ENCODE assay signal across 9 mouse cellular contexts in the genomic region with DNA sequence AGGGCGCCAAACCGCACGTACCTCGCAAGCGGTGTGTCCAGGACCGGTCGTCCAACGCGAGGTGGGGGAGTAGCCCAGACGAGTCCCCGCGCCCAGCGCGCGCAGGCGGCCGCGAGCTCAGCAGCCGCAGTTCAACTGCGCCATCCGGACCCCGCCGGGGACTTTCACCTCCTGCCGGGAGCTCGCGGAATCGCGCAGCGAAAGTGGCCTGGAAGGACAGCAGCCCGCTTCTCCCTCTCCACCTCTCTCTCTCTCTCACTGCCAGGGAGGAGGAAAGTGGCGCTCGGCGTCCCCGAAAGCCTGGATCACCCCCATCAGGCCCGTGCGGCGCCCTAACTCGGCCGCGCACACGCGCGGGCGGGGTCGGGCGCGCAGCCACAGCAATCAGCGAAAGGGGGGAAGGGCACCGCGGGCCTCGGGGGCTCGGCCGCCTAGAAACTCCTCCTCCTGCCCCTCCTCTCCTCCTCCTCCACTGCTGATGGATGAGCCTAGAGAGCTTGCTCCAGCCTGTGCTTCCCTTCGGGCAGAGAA. TPM values are rescaled to one million over a fixed set of nuclear protein-coding genes. Genes with fewer than 3 reads are reported as not detected.
A peak's percentile ranks its signal among the peaks of the same experiment; 100 is the strongest.
DNase-seq lines count a peak whose midpoint lies in the region; ATAC-seq lines count a peak whose summit lies in the region.
"Had no signal": no experiment of that assay in that cellular context is flagged by ENCODE, and none has a peak within 500 bp of the region (broad histone marks: within the 10 kb centered on the region; RNA-seq: fewer than 3 reads in every experiment).

Gene Tgfbr3, minus strand, starts transcription at position 396 of the 531 bp plus-strand sequence.

- H3K4me3 ChIP-seq in embryonic facial prominence, embryonic 10.5 days = peak within 1 kb of the TSS; percentile 89
- peak within 1 kb of the TSS; percentile 90 for H3K4me3 ChIP-seq in limb, embryonic 13.5 days
- H3K4me3 ChIP-seq in midbrain, embryonic 14.5 days (replicated peaks; ENCODE audit: low read depth, low read length) = peak within 1 kb of the TSS; percentile 69

- H3K4me1 ChIP-seq in embryonic facial prominence, embryonic 10.5 days = peaks cover 18% of the 10 kb centered on the region
- peaks cover 31% of the 10 kb centered on the region for H3K4me1 ChIP-seq in limb, embryonic 13.5 days
- H3K4me1 ChIP-seq in midbrain, embryonic 14.5 days (ENCODE audit: control insufficient read depth, insufficient read depth, low read length) = peaks cover 5% of the 10 kb centered on the region; the same call in 1 of the 2 replicates

- no peaks in the 10 kb centered on the region for H3K9me3 ChIP-seq in embryonic facial prominence, embryonic 10.5 days
- H3K9me3 ChIP-seq in limb, embryonic 13.5 days = no peaks in the 10 kb centered on the region
- H3K9me3 ChIP-seq in midbrain, embryonic 14.5 days (ENCODE audit: control insufficient read depth, low read length) = no peaks in the 10 kb centered on the region

- peak within 1 kb of the TSS; percentile 92 for H3K27ac ChIP-seq in embryonic facial prominence, embryonic 10.5 days (replicated peaks)
- H3K27ac ChIP-seq in limb, embryonic 13.5 days = peak within 1 kb of the TSS; percentile 94
- peak within 1 kb of the TSS; percentile 63; the same call in 1 of the 2 replicates for H3K27ac ChIP-seq in midbrain, embryonic 14.5 days (replicated peaks; ENCODE audit: low read depth, low read length)

- H3K9ac ChIP-seq in limb, embryonic 13.5 days = peak within 1 kb of the TSS; percentile 93
- H3K9ac ChIP-seq in midbrain, embryonic 14.5 days (replicated peaks; ENCODE audit: low read length) = peak within 1 kb of the TSS; percentile 72

- peak; percentile 92 for ATAC-seq in limb, embryonic 13.5 days (ENCODE audit: low FRiP score, low read depth)
- peak; percentile 90 for ATAC-seq in midbrain, embryonic 14.5 days (ENCODE audit: low FRiP score, low TSS enrichment)

- WGBS in embryonic facial prominence, embryonic 10.5 days = 1% methylated on average over 54 of the region's 54 CpGs
- WGBS in limb, embryonic 13.5 days = under 1% methylated on average over 44 of the region's 54 CpGs
- WGBS in midbrain, embryonic 14.5 days = under 1% methylated on average over 43 of the region's 54 CpGs

- H3K27me3 ChIP-seq in embryonic facial prominence, embryonic 10.5 days (replicated peaks; ENCODE audit: low read depth, poor library complexity, severe bottlenecking) = peaks cover 45% of the 10 kb centered on the region
- peaks cover 26% of the 10 kb centered on the region for H3K27me3 ChIP-seq in limb, embryonic 13.5 days
- peaks cover 22% of the 10 kb centered on the region for H3K27me3 ChIP-seq in midbrain, embryonic 14.5 days (ENCODE audit: control insufficient read depth, insufficient read depth, low read length)

- H3K4me2 ChIP-seq in limb, embryonic 13.5 days (replicated peaks) = peak within 1 kb of the TSS; percentile 91
- H3K4me2 ChIP-seq in midbrain, embryonic 14.5 days (ENCODE audit: low read length) = peak within 1 kb of the TSS; percentile 100

- DNase-seq in ovary, adult 18-20 months (ENCODE audit: low spot score) = peak; percentile 84
- no peak for DNase-seq in ovary, postnatal 10 days (ENCODE audit: low spot score)
- DNase-seq in embryonic facial prominence, embryonic 10.5 days (ENCODE audit: low spot score) = peak; percentile 90
- DNase-seq in heart, adult 18-20 months = peak; percentile 92 to 93
- peak; percentile 86 for DNase-seq in kidney, adult 18-20 months
- DNase-seq in midbrain, embryonic 14.5 days = peak; percentile 90
- DNase-seq in spleen, postnatal 10 days (ENCODE audit: low spot score in 2 of 2) = peak; percentile 39 to 73

- no peaks in the 10 kb centered on the region for H3K36me3 ChIP-seq in embryonic facial prominence, embryonic 10.5 days (replicated peaks)
- H3K36me3 ChIP-seq in limb, embryonic 13.5 days = no peaks in the 10 kb centered on the region
- no peaks in the 10 kb centered on the region for H3K36me3 ChIP-seq in midbrain, embryonic 14.5 days (ENCODE audit: control insufficient read depth, insufficient read depth, low read length)
- H3K36me3 ChIP-seq: G1E had no signal

RNA-seq across cellular contexts. Expression of gene Tgfbr3, which starts in this region (rescaled TPM):
- 9.4 and 9.8 TPM in 2 replicates for polyA plus RNA-seq in embryonic facial prominence, embryonic 10.5 days (2016; fragmentation: Nextera tagmentation; extraction: Ambion mirVana)
- 10 to 100 TPM; 36.4 to 44.5 TPM for total RNA-seq in heart, adult 18-20 months (2021)
- 23.1 and 25.4 TPM in 2 replicates for polyA plus RNA-seq in limb, embryonic 13.5 days (2015; fragmentation: Nextera tagmentation; extraction: Ambion mirVana)
- 1.4 and 4.7 TPM in 2 replicates for polyA plus RNA-seq in midbrain, embryonic 14.5 days (2014; fragmentation: Nextera tagmentation; extraction: Ambion mirVana)
- polyA plus RNA-seq: G1E had no signal
